Mouse (Mus musculus): Measurements from ENCODE around the gene Pgm2.

DNA sequence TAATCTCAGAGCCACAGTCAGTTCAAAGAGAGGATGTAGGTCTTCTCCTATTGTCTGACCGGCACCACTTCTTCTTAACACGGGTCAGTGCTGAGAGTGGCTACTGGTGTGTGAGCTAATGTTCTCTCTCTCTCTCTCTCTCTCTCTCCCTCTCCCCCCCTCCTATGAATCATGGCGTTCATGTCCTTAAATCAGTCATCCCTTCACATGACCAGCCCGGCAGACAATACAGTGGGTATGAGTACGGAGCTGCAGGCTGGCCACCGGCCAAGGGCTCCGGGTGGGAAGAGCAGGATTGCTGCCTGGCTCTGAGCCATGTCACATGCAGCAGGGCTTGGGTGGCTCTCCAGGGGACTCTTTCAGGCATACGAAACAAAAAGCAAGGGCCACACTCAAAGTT, 47.2 kb upstream of the Pgm2 start:
- TF ChIP-seq POLR2A (IDR thresholded peaks at IDR 0.05; ENCODE audit: low read depth, low read length) (no peak), CTCF (conservative IDR thresholded peaks at IDR 0.05; ENCODE audit: insufficient read depth, insufficient read length, low read depth, low read length) (no peak)
